Mouse (Mus musculus): Measurements from ENCODE around the gene Ripor2.

The Ripor2 gene

DNA sequence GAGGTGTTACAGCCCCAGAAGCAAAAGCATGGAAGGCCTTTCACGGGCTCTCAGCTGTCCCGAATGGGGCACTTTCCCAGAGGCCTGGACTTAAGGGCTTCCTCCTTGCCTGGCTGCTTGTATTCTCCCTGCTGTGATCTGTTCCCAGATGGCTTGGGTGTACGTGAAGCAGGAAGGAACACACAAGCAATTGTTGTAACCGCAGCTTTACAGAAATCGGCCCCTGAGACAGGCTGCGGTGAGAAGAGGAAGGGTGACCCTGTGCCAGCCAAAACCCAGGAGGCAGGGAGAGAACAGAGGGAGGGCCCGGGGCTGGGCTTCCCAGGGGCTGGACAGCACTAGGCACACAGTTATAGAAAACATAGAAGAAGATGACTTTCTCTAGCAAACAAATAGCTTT, 129.0 kb downstream of the Ripor2 start:
- in situ Hi-C loops (cut with MseI, MboI), result no loop called here

GRCm38 (mm10) chr13:24712581-24713130, 130.7 kb downstream of the Ripor2 start:
- in situ Hi-C loops (cut with MseI, MboI), result no loop called here

DNA sequence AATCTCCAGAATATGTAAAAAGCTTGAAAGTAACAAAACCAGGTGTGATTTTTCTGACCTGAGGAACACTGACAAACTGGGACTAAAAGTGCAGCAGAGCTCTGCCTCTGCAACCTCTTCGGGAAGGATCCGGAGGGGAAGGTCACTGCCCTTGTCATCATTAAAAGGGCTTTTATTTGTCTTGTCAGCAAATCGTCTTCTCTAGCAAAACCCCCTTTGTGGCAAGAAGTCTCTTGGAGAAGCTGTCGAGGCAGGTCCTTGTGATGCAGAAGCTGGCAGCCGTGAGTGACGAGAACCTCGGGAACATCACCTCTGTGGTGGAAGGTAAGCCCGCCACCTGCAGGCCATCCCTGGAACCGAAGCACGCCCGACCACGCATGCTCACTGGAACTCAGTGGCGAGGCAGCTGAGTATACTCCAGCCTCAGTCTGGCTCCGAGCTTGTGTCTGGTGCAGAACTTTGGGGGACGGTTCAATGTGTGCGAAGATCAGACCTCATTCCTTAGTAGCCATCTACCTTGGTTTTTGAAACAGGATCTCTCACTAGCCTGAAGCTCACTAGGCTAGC, 131.5 kb downstream of the Ripor2 start:
- in situ Hi-C loops (cut with MseI, MboI), result no loop called here

DNA sequence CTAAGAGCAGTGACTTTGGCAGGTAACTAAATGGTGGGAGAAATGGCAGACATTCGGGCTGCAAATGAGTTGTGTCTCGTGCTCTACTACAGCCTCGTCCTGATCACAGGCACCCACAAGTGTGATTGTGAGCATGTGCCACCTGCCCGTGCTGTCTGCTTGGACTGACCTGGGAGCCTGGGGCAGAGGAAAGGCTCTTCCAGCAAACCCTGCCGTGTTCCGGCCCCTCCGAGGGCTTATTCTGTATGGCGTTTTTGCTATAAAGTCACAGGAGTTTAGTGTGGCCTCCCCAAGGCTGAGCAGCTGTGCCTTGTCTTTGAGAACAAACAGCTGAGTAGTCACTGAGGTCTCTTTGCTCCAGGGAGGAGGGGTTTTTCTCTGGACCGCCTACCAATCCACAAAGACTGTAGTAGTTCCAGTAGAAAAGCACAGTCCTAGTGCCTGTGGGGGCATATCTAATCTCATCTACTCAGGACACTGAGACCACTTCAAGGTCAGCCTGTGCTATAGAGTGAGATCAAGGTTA, 132.4 kb downstream of the Ripor2 start:
- in situ Hi-C loops (cut with MseI, MboI), result no loop called here

DNA sequence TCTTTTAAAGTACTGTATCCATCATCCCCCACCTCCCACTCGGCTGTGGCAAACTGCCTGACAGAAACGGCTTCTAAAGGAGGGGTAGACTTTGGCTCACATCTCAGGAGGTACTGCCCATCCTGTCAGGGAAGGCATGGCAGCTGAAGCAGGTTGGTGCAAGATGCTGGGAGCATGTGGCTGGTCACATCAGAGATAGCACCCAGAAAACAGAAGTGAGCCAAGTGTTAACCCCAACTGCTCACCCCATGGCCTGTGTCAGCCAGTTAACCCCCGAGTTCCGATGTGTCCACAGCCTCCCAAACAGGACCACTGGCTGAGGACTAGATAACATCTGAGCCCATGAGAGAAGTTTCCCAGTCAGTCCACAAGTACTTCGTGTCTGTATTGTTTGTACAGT, 133.6 kb downstream of the Ripor2 start:
- in situ Hi-C loops (cut with MseI, MboI), result no loop called here

GRCm38 (mm10) chr13:24716441-24716840, 134.5 kb downstream of the Ripor2 start:
- in situ Hi-C loops (cut with MseI, MboI), result no loop called here

DNA sequence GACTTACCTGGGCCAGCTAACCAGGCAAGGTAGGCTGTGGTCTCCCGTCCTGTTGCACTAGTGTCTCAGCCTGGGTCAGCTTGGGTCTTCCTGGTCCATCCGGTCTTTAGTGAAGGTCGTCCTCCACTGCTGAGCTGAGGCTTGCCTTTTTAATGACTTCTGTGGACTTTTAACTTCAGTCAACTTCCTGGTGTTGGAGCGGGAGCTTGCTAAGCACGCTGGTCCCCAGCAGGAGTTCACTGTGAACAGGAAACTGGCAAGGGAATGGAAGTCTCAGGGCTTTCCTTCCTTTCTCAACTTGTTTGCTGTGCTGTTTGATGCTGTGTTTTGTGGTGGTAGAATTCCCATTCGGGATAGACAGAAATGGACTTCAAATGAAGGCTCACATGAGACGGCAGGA, 135.7 kb downstream of the Ripor2 start:
- in situ Hi-C loops (cut with MseI, MboI), result no loop called here

- in situ Hi-C loops (cut with MseI, MboI), result no loop called here
Observed at GRCm38 (mm10) chr13:24721502-24721901, 139.5 kb downstream of the Ripor2 start.

DNA sequence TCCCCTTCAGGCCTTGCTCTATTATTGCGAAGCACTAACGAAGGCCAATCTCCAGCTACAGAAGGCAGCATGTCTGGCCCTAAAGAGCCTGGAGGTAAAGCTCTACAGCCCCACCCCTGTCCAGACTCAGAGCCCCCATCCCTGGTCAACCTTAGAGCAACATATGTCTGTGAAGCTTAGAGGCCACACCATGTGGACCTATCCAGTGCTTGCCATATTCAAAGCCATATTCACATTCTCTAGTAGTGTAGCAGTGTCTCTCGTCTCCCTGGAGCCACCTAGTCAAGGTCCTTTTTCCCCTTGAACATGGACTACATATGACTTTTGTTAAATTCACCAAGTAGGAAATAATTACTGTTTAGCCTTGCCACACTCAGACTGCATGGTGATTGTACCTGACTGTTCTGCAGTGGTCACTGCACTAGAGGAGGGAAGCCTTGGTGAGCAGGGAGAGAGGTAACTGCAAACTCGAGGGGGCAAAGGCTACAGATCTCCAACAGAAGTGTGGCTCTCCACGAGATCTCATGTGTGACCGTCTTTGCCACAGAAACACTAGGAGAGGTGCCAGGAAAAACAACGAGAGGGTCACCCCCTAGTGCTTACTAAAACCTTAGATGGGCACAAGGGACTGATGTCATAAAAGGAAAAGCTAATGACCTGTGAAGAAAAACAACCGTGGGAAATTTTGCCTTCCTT, 141.9 kb downstream of the Ripor2 start:
- in situ Hi-C loops (cut with MseI, MboI), result no loop called here

DNA sequence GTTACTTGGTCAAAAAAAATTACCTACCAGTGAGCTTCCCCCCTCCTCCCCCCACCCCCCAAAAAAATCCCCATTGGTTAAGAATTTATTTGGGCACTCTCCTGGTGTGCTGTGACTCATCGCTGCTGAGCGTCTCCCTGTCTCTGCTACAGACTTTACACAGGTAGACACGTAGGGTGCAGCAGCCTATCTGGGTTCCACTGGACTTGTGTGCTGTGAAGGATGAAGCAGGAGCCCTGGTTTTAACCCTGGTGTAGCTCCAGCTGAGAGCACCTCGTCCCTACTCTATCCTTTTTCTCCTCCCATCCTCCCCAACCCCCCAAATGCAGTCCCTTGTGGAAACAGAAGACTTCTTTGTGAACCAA, 142.4 kb downstream of the Ripor2 start:
- in situ Hi-C loops (cut with MseI, MboI), result no loop called here

DNA sequence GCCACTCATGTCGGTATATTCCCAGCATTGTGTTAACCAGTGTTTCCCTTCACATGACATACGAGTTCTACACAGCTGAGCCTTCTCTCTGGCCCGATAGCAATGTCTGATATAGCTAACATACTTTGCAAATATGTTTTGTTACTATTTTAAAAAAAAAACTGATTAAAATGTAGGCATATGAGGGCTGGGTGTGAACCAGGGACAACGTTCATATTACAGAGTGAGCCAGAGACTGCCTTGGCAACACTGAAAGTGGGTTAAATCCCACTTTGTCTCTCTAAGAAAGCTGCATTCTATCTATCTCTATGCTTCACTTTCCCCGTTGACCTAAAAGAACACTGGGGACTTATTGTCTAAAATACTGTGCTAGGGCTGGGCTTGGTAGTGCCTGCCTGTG, 147.1 kb downstream of the Ripor2 start:
- in situ Hi-C loops (cut with MseI, MboI), result no loop called here

- in situ Hi-C loops (cut with MseI, MboI), result no loop called here
Observed at GRCm38 (mm10) chr13:24734502-24734901, 152.5 kb downstream of the Ripor2 start.

GRCm38 (mm10) chr13:24735608-24736131, 153.7 kb downstream of the Ripor2 start:
- in situ Hi-C loops (cut with MseI, MboI), result no loop called here

GRCm38 (mm10) chr13:24741028-24741427, 159.0 kb downstream of the Ripor2 start, which contains the start of gene Armh2:
Armh2 (plus strand) TSS chr13:24741232.
- in situ Hi-C loops (cut with MseI, MboI), result no loop called here

- in situ Hi-C loops (cut with MseI, MboI), result no loop called here
Observed at GRCm38 (mm10) chr13:24747823-24748222, 165.8 kb downstream of the Ripor2 start.

DNA sequence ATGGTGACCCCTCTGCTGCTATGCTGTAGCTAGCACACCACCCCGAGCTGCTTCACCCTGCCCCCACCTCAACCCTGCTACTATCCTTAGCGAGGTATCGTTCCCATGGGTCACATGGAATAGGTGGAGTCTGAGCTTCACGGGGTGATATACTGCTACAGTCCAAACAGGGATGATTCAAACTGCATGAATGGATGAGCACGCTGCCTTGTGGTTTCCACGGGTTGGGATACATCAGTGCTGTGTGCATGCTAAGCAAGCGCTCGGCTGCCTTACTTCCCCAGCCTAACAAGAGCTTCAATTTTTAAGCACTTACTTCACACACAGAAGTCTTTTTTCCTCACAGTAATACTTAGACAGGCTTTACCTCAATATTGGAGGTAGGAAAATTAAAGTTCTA, 168.8 kb downstream of the Ripor2 start:
- in situ Hi-C loops (cut with MseI, MboI), result no loop called here

GRCm38 (mm10) chr13:24751396-24751795, 169.4 kb downstream of the Ripor2 start:
- in situ Hi-C loops (cut with MseI, MboI), result no loop called here

- in situ Hi-C loops (cut with MseI, MboI), result no loop called here
Observed at GRCm38 (mm10) chr13:24756756-24757155, 174.8 kb downstream of the Ripor2 start.

GRCm38 (mm10) chr13:24757820-24758564, 176.0 kb downstream of the Ripor2 start:
- in situ Hi-C loops (cut with MseI, MboI), result no loop called here

DNA sequence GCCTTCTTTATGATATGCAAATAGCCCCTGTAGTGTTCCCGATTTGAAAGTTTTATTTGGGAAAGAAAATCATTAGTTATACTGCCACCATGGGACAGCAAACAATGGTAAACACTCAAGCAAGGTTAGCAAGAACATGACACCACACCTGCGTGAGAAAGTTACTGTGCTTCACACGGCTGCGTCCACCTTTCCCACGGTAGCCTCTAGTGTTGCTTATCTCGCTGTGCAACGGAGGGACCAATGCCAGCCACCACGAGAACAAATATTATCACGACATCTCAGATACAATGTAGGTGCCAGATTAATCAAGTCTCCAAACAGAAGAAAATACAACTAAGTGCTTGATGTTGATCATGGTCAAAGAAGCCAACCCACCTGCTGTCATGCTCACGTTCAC, 177.5 kb downstream of the Ripor2 start:
- in situ Hi-C loops (cut with MseI, MboI), result no loop called here

- in situ Hi-C loops (cut with MseI, MboI), result no loop called here
Observed at GRCm38 (mm10) chr13:24760351-24760870, 178.4 kb downstream of the Ripor2 start.

DNA sequence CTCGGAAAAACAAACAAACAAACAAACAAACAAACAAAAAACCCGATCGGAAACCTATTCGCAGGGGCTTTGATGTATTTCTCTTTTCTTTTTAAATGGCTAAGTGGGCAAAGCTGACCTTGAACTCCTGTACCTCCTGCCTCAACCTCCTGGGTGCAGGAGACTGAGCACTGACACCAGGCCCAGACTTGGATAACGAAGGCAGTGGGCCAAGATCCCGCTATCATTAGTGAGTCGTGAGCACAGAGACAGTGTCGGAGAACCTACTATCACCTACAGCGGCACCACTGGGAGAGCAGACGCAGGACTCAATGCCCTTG, 179.1 kb downstream of the Ripor2 start:
- in situ Hi-C loops (cut with MseI, MboI), result no loop called here

All from mouse trophoblast stem cell (cell line).